In genomic region chr12:26842696-26843095, GRCm38 (mm10) we compare ENCODE assay signal across 16 mouse cellular contexts.
DNase-seq lines count a peak whose midpoint lies in the region; ATAC-seq and TF ChIP-seq lines count a peak whose summit lies in the region.
"Had no signal": no experiment of that assay in that cellular context is flagged by ENCODE, and none has a peak within 500 bp of the region (broad histone marks: within the 10 kb centered on the region; RNA-seq: fewer than 3 reads in every experiment).

No protein-coding gene starts in this region.

- H3K36me3 ChIP-seq in heart, embryonic 13.5 days: no peaks in the 10 kb centered on the region
- H3K36me3 ChIP-seq: limb, embryonic 12.5 days; midbrain, embryonic 15.5 days had no signal

- peak overlapping the region; percentile 38; the same call in 1 of the 2 replicates for H3K27ac ChIP-seq in heart, embryonic 13.5 days (replicated peaks)
- H3K27ac ChIP-seq: gastrocnemius, adult 2 months; hindbrain, embryonic 14.5 days; limb, embryonic 12.5 days; midbrain, embryonic 15.5 days had no signal

- POLR2A ChIA-PET in Patski (lab: Charles Lee): no interaction called here

- no peak overlapping the region for H3K9ac ChIP-seq in heart, embryonic 13.5 days
- H3K9ac ChIP-seq: hindbrain, embryonic 14.5 days; limb, embryonic 12.5 days; midbrain, embryonic 15.5 days had no signal

- H3K4me1 ChIP-seq in heart, embryonic 13.5 days: peaks cover 7% of the 10 kb centered on the region; the same call in 1 of the 2 replicates
- H3K4me1 ChIP-seq: midbrain, embryonic 15.5 days had no signal

- CTCF ChIA-PET in Patski (lab: Charles Lee): no interaction called here

- H3K4me3 ChIP-seq in heart, embryonic 13.5 days: no peak overlapping the region
- H3K4me3 ChIP-seq: gastrocnemius, adult 2 months; limb, embryonic 12.5 days; midbrain, embryonic 15.5 days had no signal

- H3K4me2 ChIP-seq in heart, embryonic 13.5 days: peak overlapping the region; percentile 26; the same call in 1 of the 2 replicates
- H3K4me2 ChIP-seq: hindbrain, embryonic 14.5 days; limb, embryonic 12.5 days; midbrain, embryonic 15.5 days had no signal

- 18% methylated on average over 5 of the region's 5 CpGs for WGBS in heart, embryonic 13.5 days

- H3K9me3 ChIP-seq in heart, embryonic 13.5 days: no peaks in the 10 kb centered on the region
- H3K9me3 ChIP-seq: limb, embryonic 12.5 days; midbrain, embryonic 15.5 days had no signal

- no peaks in the 10 kb centered on the region for H3K27me3 ChIP-seq in heart, embryonic 13.5 days (replicated peaks)
- no peaks in the 10 kb centered on the region for H3K27me3 ChIP-seq in Patski
- H3K27me3 ChIP-seq: limb, embryonic 12.5 days; midbrain, embryonic 15.5 days had no signal

- no peak for TF ChIP-seq CTCF in Patski (IDR thresholded peaks at IDR 0.05)

- no peak for DNase-seq in heart, postnatal 25 days (ENCODE audit: low spot score)
- no peak for DNase-seq in Patski (ENCODE audit: low read depth, low spot score)
- DNase-seq in embryo, embryonic 10.5 days (ENCODE audit: low spot score): peak; percentile 76
- DNase-seq in mesoderm, embryonic 11.5 days (ENCODE audit: low read depth, low spot score): peak; percentile 75
- no peak for DNase-seq in cerebellum, adult 11 months
- no peak for DNase-seq in left cerebral cortex, postnatal 10 days (ENCODE audit: extremely low spot score in 1 of 2, low spot score in 2 of 2)
- DNase-seq in left cerebral cortex, postnatal 36 days (ENCODE audit: low spot score in 2 of 2): no peak
- DNase-seq: cerebellum, postnatal 25 days; gastrocnemius, adult 2 months; lung, adult 2 months; spleen, adult 18-20 months had no signal

- in situ Hi-C loops in Patski (cut with MboI; ENCODE audit: low pct_unique_long_range_greater_than_20kb): no loop called here

- intact Hi-C loops in heart, postnatal 25 days (cut with DNase I): no loop called here
- intact Hi-C loops in left cerebral cortex, postnatal 10 days (cut with DNase I): no loop called here
- intact Hi-C loops in left cerebral cortex, postnatal 36 days (cut with DNase I): no loop called here

- ATAC-seq in heart, embryonic 13.5 days (ENCODE audit: extremely low read depth, insufficient number of reproducible peaks, low FRiP score, low TSS enrichment): no peak
- peak; percentile 78 for ATAC-seq in Patski
- ATAC-seq: CD4-positive, CD25-positive, alpha-beta regulatory T cell, adult 4 months; midbrain, embryonic 15.5 days had no signal

Comparison
In these comparisons a context has a peak if more than half of its experiments do, and no peak if none do; other contexts are left out.
1. DNase-seq: peak in embryo, embryonic 10.5 days (single experiment) and mesoderm, embryonic 11.5 days (single experiment); none in heart, postnatal 25 days (single experiment), Patski (single experiment), cerebellum, adult 11 months (single experiment), left cerebral cortex, postnatal 10 days (0 of 2) and left cerebral cortex, postnatal 36 days (0 of 2).